Mouse (Mus musculus) hindbrain, embryonic 13.5 days (tissue): ENCODE measurements around the gene Rsph3b. TPM values are rescaled to one million over a fixed set of nuclear protein-coding genes. Genes with fewer than 3 reads are reported as not detected.

Experiments used
- microRNA-seq: library from miRNA; unstranded; fragments of <30 nt; microRNA quantifications from one replicate; pipeline ENCODE4, GENCODE M21; 2016
- polyA plus RNA-seq: library from polyadenylated mRNA; unstranded; fragments of >200 nt; fragmentation: Nextera tagmentation; extraction: Ambion mirVana; gene quantifications from 2 replicates; pipeline ENCODE4 v1.2.1, GENCODE M21; 2015

Gene Rsph3b
- polyA plus RNA-seq, 1 experiment from 2014 or later, result 56.4 TPM

Small RNA genes within 50 kb of the gene (microRNA-seq; reads per million reads assigned to microRNA genes)
- not detected for gene Mir692-1

Other genes with a start within 250 kb of the Rsph3b start
- 53.9 and 94.4 TPM in 2 replicates for gene Ezr, start 165.9 kb downstream of the Rsph3b start, polyA plus RNA-seq
- gene Tagap1, start 12.5 kb upstream of the Rsph3b start, polyA plus RNA-seq, result 49.4 and 51.7 TPM in 2 replicates
- gene Rnaset2b, start 22.0 kb upstream of the Rsph3b start, polyA plus RNA-seq, result 102 and 116 TPM in 2 replicates
- gene Gm49721, start 30.2 kb upstream of the Rsph3b start, polyA plus RNA-seq, result 0.19 and 0.26 TPM in 2 replicates
- not detected in 2 replicates for gene Gm1604a, start 76.9 kb upstream of the Rsph3b start, polyA plus RNA-seq
- gene Rps6ka2, start 221.4 kb upstream of the Rsph3b start, polyA plus RNA-seq, result 21.2 and 22.1 TPM in 2 replicates